Comparison of ENCODE assay signal across 28 mouse cellular contexts in the genomic region with DNA sequence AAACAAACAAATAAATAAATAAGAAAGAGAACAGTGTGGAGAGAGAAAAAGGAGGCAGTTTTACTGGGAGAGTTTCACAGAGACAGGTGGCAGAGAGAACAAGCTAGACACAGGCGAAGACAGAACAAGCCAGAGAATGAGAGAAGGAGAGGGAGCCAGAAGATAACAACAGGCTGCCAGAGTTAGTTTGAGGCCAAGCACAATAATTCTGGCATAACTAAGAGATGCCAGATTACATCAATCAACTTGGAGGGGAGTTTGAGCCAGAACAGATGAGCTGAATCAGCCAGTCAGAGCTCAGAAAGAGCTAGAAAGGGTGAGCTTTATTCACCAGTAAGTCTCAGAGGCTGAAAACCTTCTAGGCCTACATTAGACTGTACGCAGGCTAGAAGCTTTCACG.
"Had no signal": no experiment of that assay in that cellular context is flagged by ENCODE, and none has a peak within 500 bp of the region (broad histone marks: within the 10 kb centered on the region; RNA-seq: fewer than 3 reads in every experiment).

No protein-coding gene starts in this region.

- ATAC-seq: hindbrain, embryonic 16.5 days; inflammation-experienced regulatory T-cells, adult 6 months; intestine, embryonic 15.5 days; liver, embryonic 12.5 days had no signal

- H3K4me2 ChIP-seq: heart, embryonic 12.5 days; hindbrain, embryonic 12.5 days; hindbrain, embryonic 14.5 days; intestine, embryonic 15.5 days; kidney, embryonic 15.5 days; limb, embryonic 13.5 days; limb, embryonic 15.5 days; liver, embryonic 12.5 days had no signal

- H3K27ac ChIP-seq: gastrocnemius, adult 2 months; heart, embryonic 10.5 days; hindbrain, embryonic 10.5 days; hindbrain, embryonic 12.5 days; hindbrain, embryonic 14.5 days; intestine, embryonic 15.5 days; kidney, embryonic 15.5 days; kidney, postnatal 0 days; limb, embryonic 13.5 days; limb, embryonic 15.5 days; liver, embryonic 12.5 days; liver, embryonic 14.5 days had no signal

- DNase-seq: gastrocnemius, adult 2 months; gastrocnemius, postnatal 10 days; gastrocnemius, postnatal 25 days; heart, adult 18-20 months; heart, postnatal 10 days; heart, postnatal 4 days; kidney, adult 11 months; kidney, adult 2 months; kidney, adult 9 months; kidney, postnatal 14 days; kidney, postnatal 36 days; layer of hippocampus, adult 9-11 months; layer of hippocampus, postnatal 36 days; left cerebral cortex, postnatal 4 days had no signal

- H3K9me3 ChIP-seq: heart, embryonic 10.5 days; heart, embryonic 12.5 days; hindbrain, embryonic 10.5 days; hindbrain, embryonic 12.5 days; intestine, embryonic 15.5 days; kidney, embryonic 15.5 days; limb, embryonic 13.5 days; limb, embryonic 15.5 days; liver, embryonic 12.5 days had no signal

- H3K9ac ChIP-seq: heart, embryonic 12.5 days; hindbrain, embryonic 12.5 days; hindbrain, embryonic 14.5 days; intestine, embryonic 15.5 days; kidney, embryonic 15.5 days; limb, embryonic 13.5 days; limb, embryonic 15.5 days; liver, embryonic 12.5 days; liver, embryonic 14.5 days had no signal

- H3K4me1 ChIP-seq: heart, embryonic 10.5 days; heart, embryonic 12.5 days; hindbrain, embryonic 10.5 days; hindbrain, embryonic 12.5 days; intestine, embryonic 15.5 days; kidney, embryonic 15.5 days; limb, embryonic 13.5 days; limb, embryonic 15.5 days; liver, embryonic 12.5 days had no signal

- H3K27me3 ChIP-seq: heart, embryonic 12.5 days; hindbrain, embryonic 12.5 days; intestine, embryonic 15.5 days; kidney, embryonic 15.5 days; limb, embryonic 13.5 days; limb, embryonic 15.5 days; liver, embryonic 12.5 days had no signal

- H3K4me3 ChIP-seq: gastrocnemius, adult 2 months; heart, embryonic 10.5 days; heart, embryonic 12.5 days; hindbrain, embryonic 10.5 days; hindbrain, embryonic 12.5 days; intestine, embryonic 15.5 days; kidney, embryonic 15.5 days; limb, embryonic 13.5 days; limb, embryonic 15.5 days; liver, embryonic 12.5 days had no signal
